Mouse (Mus musculus) mouse embryonic stem cell (cell line): ENCODE measurements at regions not wholly inside any gene's neighbourhood (a gene's known extent, or its start where the extent isn't known, plus 50 kb on each side); places are given as distances from the start of the nearest gene placed in this dataset.

Experiments used
- in situ Hi-C, 2 experiments: fragments of 300-500 bp; cut with MboI; formaldehyde crosslinking; loops; 1 replicate in 1 of 2; 3 replicates in 1 of 2; pipeline ENCODE4 v1.14.3; 2019 to 2020; ENCODE audit warnings: low sequenced_read_pairs in 2 of 2, low pct_unique_long_range_greater_than_20kb in 1 of 2, mixed read lengths in 1 of 2; ENCODE audit not compliant: unreplicated experiment in 1 of 2

- in situ Hi-C loops: loop anchor here in 1 of 2 experiments (10.0 kb wide), 1 partner anchor 258 kb away; no protein-coding TSS in a partner anchor
Observed at GRCm38 (mm10) chr15:59203097-59203849, 314.2 kb downstream of the Gm49356 start.

- in situ Hi-C loops: loop anchor here in 1 of 2 experiments (10.0 kb wide), 1 partner anchor 259 kb away; no protein-coding TSS in a partner anchor
Observed at GRCm38 (mm10) chr15:59203850-59204625, 314.9 kb downstream of the Gm49356 start.

GRCm38 (mm10) chr15:59205091-59205490 lies 316.0 kb downstream of the Gm49356 start:
- in situ Hi-C loops: loop anchor here in 1 of 2 experiments (10.0 kb wide), 1 partner anchor 260 kb away; no protein-coding TSS in a partner anchor

- in situ Hi-C loops: loop anchor here in 1 of 2 experiments (10.0 kb wide), 1 partner anchor 261 kb away; no protein-coding TSS in a partner anchor
Observed at GRCm38 (mm10) chr15:59205544-59205943, 316.4 kb downstream of the Gm49356 start.

- in situ Hi-C loops: loop anchor here in 1 of 2 experiments (10.0 kb wide), 1 partner anchor 262 kb away; no protein-coding TSS in a partner anchor
Observed at GRCm38 (mm10) chr15:59206636-59207035, 317.5 kb downstream of the Gm49356 start.

GRCm38 (mm10) chr15:59207976-59208375 lies 318.9 kb downstream of the Gm49356 start:
- in situ Hi-C loops: loop anchor here in 1 of 2 experiments (10.0 kb wide), 1 partner anchor 263 kb away; no protein-coding TSS in a partner anchor

GRCm38 (mm10) chr15:59212362-59212761 lies 323.3 kb downstream of the Gm49356 start:
- in situ Hi-C loops: no loop called here

- in situ Hi-C loops: no loop called here
Observed at GRCm38 (mm10) chr15:59214096-59214495, 325.0 kb downstream of the Gm49356 start.

- in situ Hi-C loops: no loop called here
Observed at GRCm38 (mm10) chr15:59215239-59215638, 326.1 kb downstream of the Gm49356 start.

- in situ Hi-C loops: no loop called here
Observed at GRCm38 (mm10) chr15:59217481-59217880, 328.4 kb downstream of the Gm49356 start.

GRCm38 (mm10) chr15:59218916-59219315 lies 329.8 kb downstream of the Gm49356 start:
- in situ Hi-C loops: no loop called here

- in situ Hi-C loops: no loop called here
Observed at GRCm38 (mm10) chr15:59225637-59226036, 336.5 kb downstream of the Gm49356 start.

GRCm38 (mm10) chr15:59227293-59227692 lies 338.2 kb downstream of the Gm49356 start:
- in situ Hi-C loops: no loop called here

GRCm38 (mm10) chr15:59230536-59230935 lies 341.4 kb downstream of the Gm49356 start:
- in situ Hi-C loops: no loop called here

GRCm38 (mm10) chr15:59231703-59232102 lies 342.6 kb downstream of the Gm49356 start:
- in situ Hi-C loops: no loop called here

GRCm38 (mm10) chr15:59232290-59232689 lies 343.2 kb downstream of the Gm49356 start:
- in situ Hi-C loops: no loop called here

GRCm38 (mm10) chr15:59237446-59238161 lies 348.5 kb downstream of the Gm49356 start:
- in situ Hi-C loops: no loop called here

- in situ Hi-C loops: no loop called here
Observed at GRCm38 (mm10) chr15:59241752-59242151, 352.7 kb downstream of the Gm49356 start.
